Mouse (Mus musculus): ENCODE measurements at regions not wholly inside any gene's neighbourhood (a gene's known extent, or its start where the extent isn't known, plus 50 kb on each side); places are given as distances from the start of the nearest gene placed in this dataset.
A peak's percentile ranks its signal among the peaks of the same experiment; 100 is the strongest.

DNA sequence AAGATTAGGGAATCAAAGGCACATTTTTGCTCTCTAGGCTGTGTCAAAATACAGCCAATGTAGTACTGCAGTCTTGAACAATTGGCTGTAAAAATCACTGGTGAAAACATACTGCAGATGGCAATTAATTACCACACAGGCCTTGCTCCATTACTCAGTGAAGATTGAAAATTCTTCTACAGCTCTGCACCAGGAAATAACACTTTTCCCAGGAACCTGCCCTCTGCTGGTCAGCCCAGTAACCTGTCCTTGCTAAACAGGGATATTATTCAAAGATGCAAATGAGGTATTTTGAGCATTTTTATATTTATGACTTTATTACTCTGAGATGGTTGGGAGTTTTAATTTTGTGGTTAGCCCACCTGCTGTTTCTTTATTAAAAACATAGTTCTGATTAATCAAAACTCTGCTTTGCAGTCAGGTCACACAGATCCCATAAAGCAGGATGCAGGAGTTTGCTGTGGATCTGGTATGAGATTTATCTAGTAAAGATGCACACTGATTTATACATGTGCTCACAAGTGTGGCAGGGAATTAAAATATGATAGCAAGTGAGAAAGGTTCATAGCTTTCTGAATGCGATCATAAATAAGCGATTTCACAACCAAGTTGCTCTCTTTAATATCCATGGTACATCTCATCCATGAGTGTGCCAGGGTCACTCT lies 815.3 kb upstream of the Ghitm start:
- peak; percentile 5 for DNase-seq (ENCODE audit: low spot score)
